Mouse (Mus musculus) midbrain, postnatal 0 days (tissue): ENCODE data around the gene Iqca. TPM values are rescaled to one million over a fixed set of nuclear protein-coding genes. Genes with fewer than 3 reads are reported as not detected.

Experiments
- ATAC-seq: fragments of 200-750 bp; cut with Nextera tagmentation; 2 replicates; pipeline ENCODE4 v1.8.0; 2017; ENCODE audit warnings: moderate number of reproducible peaks, mild to moderate bottlenecking, moderate TSS enrichment, moderate library complexity; ENCODE audit not compliant: low FRiP score
- DNase-seq: peaks from one replicate; pipeline ENCODE4 v3.0.0-alpha.2; 2015; ENCODE audit warnings: low spot score
- H3K27ac ChIP-seq: fragments of 300-500 bp; sonication (generic); 2 replicates; pipeline ENCODE4 v1.5.1; 2014; ENCODE audit warnings: low read depth, mild to moderate bottlenecking, low read length, mixed read lengths
- H3K27me3 ChIP-seq: fragments of 300-500 bp; sonication (generic); 2 replicates; pipeline ENCODE4 v1.6.1; 2014; ENCODE audit warnings: low read length, control low read depth, mixed read lengths; ENCODE audit not compliant: insufficient read depth
- H3K36me3 ChIP-seq: fragments of 300-500 bp; sonication (generic); 2 replicates; pipeline ENCODE4 v1.6.1; 2014; ENCODE audit warnings: low read length, control low read depth, mixed read lengths; ENCODE audit not compliant: insufficient read depth
- H3K4me1 ChIP-seq: fragments of 300-500 bp; sonication (generic); 2 replicates; pipeline ENCODE4 v1.6.1; 2014; ENCODE audit warnings: mild to moderate bottlenecking, control low read depth, antibody characterized with exemption, low read length, mixed read lengths; ENCODE audit not compliant: insufficient read depth
- H3K4me2 ChIP-seq: fragments of 300-500 bp; sonication (generic); 2 replicates; pipeline ENCODE4 v1.6.1; 2014; ENCODE audit warnings: low read depth, mild to moderate bottlenecking, low read length, mixed read lengths; ENCODE audit not compliant: poor library complexity, severe bottlenecking
- H3K4me3 ChIP-seq: fragments of 300-500 bp; sonication (generic); 2 replicates; pipeline ENCODE4 v1.5.1; 2014; ENCODE audit warnings: low read depth, mild to moderate bottlenecking, low read length, moderate library complexity
- H3K9ac ChIP-seq: fragments of 300-500 bp; sonication (generic); replicated peaks from 2 replicates; pipeline ENCODE4 v1.6.1; 2014; ENCODE audit warnings: mild to moderate bottlenecking, low read length, moderate library complexity, mixed read lengths; ENCODE audit not compliant: poor library complexity, severe bottlenecking
- H3K9me3 ChIP-seq: fragments of 300-500 bp; sonication (generic); 2 replicates; pipeline ENCODE4 v1.6.1; 2016; ENCODE audit warnings: low read length, control low read depth
- CTCF ChIP-seq: IDR thresholded peaks from 2 replicates; pipeline ENCODE4 v1.5.1; 2016; ENCODE audit warnings: antibody characterized with exemption, mild to moderate bottlenecking
- WGBS: fragments of 180-500 bp; shearing (Covaris S2); extraction: QIAGEN DNeasy Blood & Tissue Kit; methylation state at CpG from one replicate; pipeline ENCODE4 v1.1.7; 2014; 5-methylcytosine and 5-hydroxymethylcytosine counted together
- polyA plus RNA-seq: library from polyadenylated mRNA; unstranded; fragments of >200 nt; fragmentation: Nextera tagmentation; extraction: Ambion mirVana; gene quantifications from 2 replicates; pipeline ENCODE4 v1.2.1, GENCODE M21; 2015
- total RNA-seq: library from RNA; depleted of rRNA; stranded (reverse); fragments of >200 nt; gene quantifications from 2 replicates; pipeline ENCODE4 v1.2.3, GENCODE M21; 2014

The Iqca gene
- total and polyA plus RNA-seq, 2 experiments from 2014 or later = 0.83 to 2.7 TPM

GRCm38 (mm10) chr1:90177565-90177964 is 24.4 kb upstream of the Iqca start:
- Histone ChIP-seq H3K9ac (no peak overlapping the region), H3K27ac (no peak overlapping the region), H3K4me2 (no peak overlapping the region), H3K27me3 (no peaks in the 10 kb centered on the region), H3K4me3 (no peak overlapping the region), H3K4me1 (peaks cover 7% of the 10 kb centered on the region; the same call in 1 of the 2 replicates), H3K36me3 (no peaks in the 10 kb centered on the region), H3K9me3 (no peaks in the 10 kb centered on the region)
- no peak for TF ChIP-seq CTCF
- DNase-seq (no peak), ATAC-seq (no peak)

GRCm38 (mm10) chr1:90176223-90176622 is 23.0 kb upstream of the Iqca start:
- Histone ChIP-seq H3K4me3 (no peak overlapping the region), H3K4me1 (no peaks in the 10 kb centered on the region), H3K27me3 (no peaks in the 10 kb centered on the region), H3K9ac (no peak overlapping the region), H3K4me2 (no peak overlapping the region), H3K36me3 (no peaks in the 10 kb centered on the region), H3K27ac (no peak overlapping the region), H3K9me3 (no peaks in the 10 kb centered on the region)
- no peak for TF ChIP-seq CTCF
- DNase-seq (peak; percentile 27), ATAC-seq (no peak)
- WGBS = 56% methylated on average over 7 of the region's 7 CpGs

GRCm38 (mm10) chr1:90174338-90174737 is 21.1 kb upstream of the Iqca start:
- no peaks in the 10 kb centered on the region for H3K4me1 ChIP-seq
- no peak for TF ChIP-seq CTCF
- ATAC-seq (no peak), DNase-seq (no peak)
- no peaks in the 10 kb centered on the region for H3K27me3 ChIP-seq
- H3K27ac ChIP-seq = no peak overlapping the region
- 17% methylated on average over 8 of the region's 8 CpGs for WGBS
- H3K4me3 ChIP-seq = no peak overlapping the region
- H3K36me3 ChIP-seq = no peaks in the 10 kb centered on the region
- no peak overlapping the region for H3K4me2 ChIP-seq
- H3K9ac ChIP-seq = no peak overlapping the region
- no peaks in the 10 kb centered on the region for H3K9me3 ChIP-seq

- Histone ChIP-seq H3K36me3 (no peaks in the 10 kb centered on the region), H3K9me3 (no peaks in the 10 kb centered on the region), H3K27me3 (no peaks in the 10 kb centered on the region), H3K27ac (no peak overlapping the region), H3K4me3 (no peak overlapping the region), H3K9ac (no peak overlapping the region), H3K4me2 (no peak overlapping the region), H3K4me1 (no peaks in the 10 kb centered on the region)
- DNase-seq (no peak), ATAC-seq (no peak)
- WGBS = 23% methylated on average over 3 of the region's 3 CpGs
- TF ChIP-seq CTCF = no peak
Measured at GRCm38 (mm10) chr1:90164319-90164718, 11.1 kb upstream of the Iqca start.

- Histone ChIP-seq H3K27me3 (no peaks in the 10 kb centered on the region), H3K27ac (no peak overlapping the region), H3K36me3 (no peaks in the 10 kb centered on the region), H3K4me1 (no peaks in the 10 kb centered on the region), H3K4me2 (no peak overlapping the region), H3K4me3 (no peak overlapping the region), H3K9me3 (no peaks in the 10 kb centered on the region), H3K9ac (no peak overlapping the region)
- DNase-seq (no peak), ATAC-seq (no peak)
- 83% methylated on average over 7 of the region's 7 CpGs for WGBS
- no peak for TF ChIP-seq CTCF
Measured at GRCm38 (mm10) chr1:90163161-90163560, 10.0 kb upstream of the Iqca start.

- ATAC-seq = no peak
- no peak overlapping the region for H3K27ac ChIP-seq
- TF ChIP-seq CTCF = no peak
- no peak overlapping the region for H3K9ac ChIP-seq
- H3K4me3 ChIP-seq = no peak overlapping the region
- no peaks in the 10 kb centered on the region for H3K27me3 ChIP-seq
- WGBS = 66% methylated on average over 13 of the region's 13 CpGs
- H3K4me1 ChIP-seq = no peaks in the 10 kb centered on the region
- no peaks in the 10 kb centered on the region for H3K36me3 ChIP-seq
- no peaks in the 10 kb centered on the region for H3K9me3 ChIP-seq
- H3K4me2 ChIP-seq = no peak overlapping the region
- DNase-seq = peak; percentile 36
Measured at GRCm38 (mm10) chr1:90162379-90162857, 9.2 kb upstream of the Iqca start.
